Mouse (Mus musculus): ENCODE measurements around the gene Tnip1. TPM values are rescaled to one million over a fixed set of nuclear protein-coding genes. Genes with fewer than 3 reads are reported as not detected.
"Not testable (repeated sequence)": the region's sequence is repeated elsewhere in the genome, so short reads cannot be mapped to it uniquely, and the experiment has no call there.

Tnip1 gene
- total RNA-seq, 2 experiments from 2014 or later, result 73.4 to 75.0 TPM

GRCm38 (mm10) chr11:54911671-54912502, 50.8 kb downstream of the Tnip1 start:
- DNase-seq (ENCODE audit: low spot score in 2 of 2), result no peak

- no peak for DNase-seq (ENCODE audit: low spot score in 2 of 2)
Observed at GRCm38 (mm10) chr11:54911201-54911600, 51.5 kb downstream of the Tnip1 start.

GRCm38 (mm10) chr11:54910081-54910665, 52.5 kb downstream of the Tnip1 start:
- DNase-seq (ENCODE audit: low spot score in 2 of 2), result no peak

- no peak for DNase-seq (ENCODE audit: low spot score in 2 of 2)
Observed at GRCm38 (mm10) chr11:54909273-54909672, 53.4 kb downstream of the Tnip1 start.

GRCm38 (mm10) chr11:54907259-54907658, 55.5 kb downstream of the Tnip1 start:
- DNase-seq (ENCODE audit: low spot score in 2 of 2), result no peak

- DNase-seq (ENCODE audit: low spot score in 2 of 2), result no peak
Observed at GRCm38 (mm10) chr11:54906466-54906865, 56.3 kb downstream of the Tnip1 start.

- no peak for DNase-seq (ENCODE audit: low spot score in 2 of 2)
Observed at GRCm38 (mm10) chr11:54905931-54906330, 56.8 kb downstream of the Tnip1 start.

GRCm38 (mm10) chr11:54905086-54905485, 57.6 kb downstream of the Tnip1 start:
- DNase-seq (ENCODE audit: low spot score in 2 of 2), result no peak

- no peak for DNase-seq (ENCODE audit: low spot score in 2 of 2)
Observed at GRCm38 (mm10) chr11:54903940-54904706, 58.6 kb downstream of the Tnip1 start.

GRCm38 (mm10) chr11:54903339-54903738, 59.4 kb downstream of the Tnip1 start:
- no peak for DNase-seq (ENCODE audit: low spot score in 2 of 2)

GRCm38 (mm10) chr11:54902333-54903323, 60.1 kb downstream of the Tnip1 start, which contains the start of gene Gpx3:
Gpx3 (plus strand) TSS chr11:54902453.
- DNase-seq (ENCODE audit: low spot score in 2 of 2), result peak in 1 of 2 experiments; percentile 46

- DNase-seq (ENCODE audit: low spot score in 2 of 2), result no peak
Observed at GRCm38 (mm10) chr11:54899657-54900056, 63.1 kb downstream of the Tnip1 start.

- no peak for DNase-seq (ENCODE audit: low spot score in 2 of 2)
Observed at GRCm38 (mm10) chr11:54897470-54897869, 65.2 kb downstream of the Tnip1 start.

GRCm38 (mm10) chr11:54896646-54897045, 66.1 kb downstream of the Tnip1 start:
- DNase-seq (ENCODE audit: low spot score in 2 of 2), result not testable (repeated sequence)

- no peak for DNase-seq (ENCODE audit: low spot score in 2 of 2)
Observed at GRCm38 (mm10) chr11:54894589-54894988, 68.1 kb downstream of the Tnip1 start.

GRCm38 (mm10) chr11:54892091-54892490, 70.6 kb downstream of the Tnip1 start:
- no peak for DNase-seq (ENCODE audit: low spot score in 2 of 2)

- DNase-seq (ENCODE audit: low spot score in 2 of 2), result no peak
Observed at GRCm38 (mm10) chr11:54891341-54891740, 71.4 kb downstream of the Tnip1 start.

GRCm38 (mm10) chr11:54887927-54888326, 74.8 kb downstream of the Tnip1 start:
- DNase-seq (ENCODE audit: low spot score in 2 of 2), result no peak

GRCm38 (mm10) chr11:54885406-54885805, 77.3 kb downstream of the Tnip1 start:
- DNase-seq (ENCODE audit: low spot score in 2 of 2), result no peak

GRCm38 (mm10) chr11:54884937-54885336, 77.8 kb downstream of the Tnip1 start:
- DNase-seq (ENCODE audit: low spot score in 2 of 2), result no peak

Measured in adrenal gland, postnatal 4 days (tissue).